In genomic region chr11:101485509-101486028, GRCm38 (mm10) we compare ENCODE assay signal across 10 mouse cellular contexts. TPM values are rescaled to one million over a fixed set of nuclear protein-coding genes. Genes with fewer than 3 reads are reported as not detected.
A peak's percentile ranks its signal among the peaks of the same experiment; 100 is the strongest.
DNase-seq lines count a peak whose midpoint lies in the region; ATAC-seq lines count a peak whose summit lies in the region.
"Had no signal": no experiment of that assay in that cellular context is flagged by ENCODE, and none has a peak within 500 bp of the region (broad histone marks: within the 10 kb centered on the region; RNA-seq: fewer than 3 reads in every experiment).

No protein-coding gene starts in this region.

- WGBS in neural tube, embryonic 11.5 days: 69% methylated on average over 6 of the region's 6 CpGs
- 50% methylated on average over 6 of the region's 6 CpGs for WGBS in embryonic facial prominence, embryonic 13.5 days
- 53% methylated on average over 6 of the region's 6 CpGs for WGBS in neural tube, embryonic 13.5 days
- 58% methylated on average over 6 of the region's 6 CpGs for WGBS in kidney, embryonic 16.5 days

- no peak overlapping the region for H3K4me2 ChIP-seq in neural tube, embryonic 11.5 days (ENCODE audit: low read depth)
- H3K4me2 ChIP-seq in embryonic facial prominence, embryonic 13.5 days: no peak overlapping the region
- no peak overlapping the region for H3K4me2 ChIP-seq in neural tube, embryonic 13.5 days
- H3K4me2 ChIP-seq in kidney, embryonic 16.5 days (replicated peaks; ENCODE audit: low read depth, low read length): no peak overlapping the region
- H3K4me2 ChIP-seq: kidney, embryonic 15.5 days had no signal

- no peak overlapping the region for H3K4me3 ChIP-seq in neural tube, embryonic 11.5 days (ENCODE audit: low read depth, low read length)
- H3K4me3 ChIP-seq in embryonic facial prominence, embryonic 13.5 days: no peak overlapping the region
- no peak overlapping the region for H3K4me3 ChIP-seq in neural tube, embryonic 13.5 days
- H3K4me3 ChIP-seq in kidney, embryonic 16.5 days (ENCODE audit: low read length): no peak overlapping the region
- H3K4me3 ChIP-seq: kidney, embryonic 15.5 days had no signal

- H3K9ac ChIP-seq in neural tube, embryonic 11.5 days (ENCODE audit: low read length): no peak overlapping the region
- 0 out of 2 replicates have a peak overlapping the region, but pooled peaks have one; percentile 6 for H3K9ac ChIP-seq in embryonic facial prominence, embryonic 13.5 days
- H3K9ac ChIP-seq in neural tube, embryonic 13.5 days: 0 out of 2 replicates have a peak overlapping the region, but pooled peaks have one; percentile 9
- H3K9ac ChIP-seq in kidney, embryonic 16.5 days (replicated peaks; ENCODE audit: low read length): no peak overlapping the region
- H3K9ac ChIP-seq: kidney, embryonic 15.5 days had no signal

- no peaks in the 10 kb centered on the region for H3K36me3 ChIP-seq in neural tube, embryonic 11.5 days (ENCODE audit: control insufficient read depth, insufficient read depth, low read length)
- H3K36me3 ChIP-seq in embryonic facial prominence, embryonic 13.5 days: peaks cover 30% of the 10 kb centered on the region
- H3K36me3 ChIP-seq in neural tube, embryonic 13.5 days: no peaks in the 10 kb centered on the region
- peaks cover 6% of the 10 kb centered on the region; the same call in 1 of the 2 replicates for H3K36me3 ChIP-seq in kidney, embryonic 16.5 days (ENCODE audit: insufficient read depth, low read length)

- H3K9me3 ChIP-seq in neural tube, embryonic 11.5 days (ENCODE audit: control insufficient read depth, low read length): no peaks in the 10 kb centered on the region
- H3K9me3 ChIP-seq in embryonic facial prominence, embryonic 13.5 days: no peaks in the 10 kb centered on the region
- H3K9me3 ChIP-seq in neural tube, embryonic 13.5 days: no peaks in the 10 kb centered on the region
- H3K9me3 ChIP-seq in kidney, embryonic 16.5 days (ENCODE audit: low read length): no peaks in the 10 kb centered on the region
- H3K9me3 ChIP-seq: kidney, embryonic 15.5 days had no signal

- H3K27ac ChIP-seq in neural tube, embryonic 11.5 days (ENCODE audit: low read depth, low read length): 0 out of 2 replicates have a peak overlapping the region, but pooled peaks have one; percentile 29
- no peak overlapping the region for H3K27ac ChIP-seq in embryonic facial prominence, embryonic 13.5 days
- H3K27ac ChIP-seq in neural tube, embryonic 13.5 days (replicated peaks): peak overlapping the region; percentile 67
- no peak overlapping the region for H3K27ac ChIP-seq in kidney, embryonic 16.5 days (ENCODE audit: low read length)
- H3K27ac ChIP-seq: kidney, embryonic 15.5 days had no signal

- no peak for ATAC-seq in neural tube, embryonic 11.5 days (ENCODE audit: insufficient read depth, low FRiP score, low TSS enrichment)
- ATAC-seq in embryonic facial prominence, embryonic 13.5 days (ENCODE audit: insufficient number of reproducible peaks, insufficient read depth, low FRiP score, low TSS enrichment, low read depth): no peak
- ATAC-seq in neural tube, embryonic 13.5 days (ENCODE audit: low read depth): no peak
- ATAC-seq in kidney, embryonic 16.5 days (ENCODE audit: low FRiP score, low TSS enrichment): no peak

- no peaks in the 10 kb centered on the region for H3K27me3 ChIP-seq in neural tube, embryonic 11.5 days (ENCODE audit: control insufficient read depth, insufficient read depth, low read length)
- no peaks in the 10 kb centered on the region for H3K27me3 ChIP-seq in embryonic facial prominence, embryonic 13.5 days
- no peaks in the 10 kb centered on the region for H3K27me3 ChIP-seq in neural tube, embryonic 13.5 days
- no peaks in the 10 kb centered on the region for H3K27me3 ChIP-seq in kidney, embryonic 16.5 days (ENCODE audit: insufficient read depth, low read length)
- H3K27me3 ChIP-seq: kidney, embryonic 15.5 days had no signal

- H3K4me1 ChIP-seq in neural tube, embryonic 11.5 days (ENCODE audit: control insufficient read depth, insufficient read depth, low read length): 0 out of 2 replicates have a peak, but pooled peaks cover 2% of the 10 kb centered on the region
- no peaks in the 10 kb centered on the region for H3K4me1 ChIP-seq in embryonic facial prominence, embryonic 13.5 days
- peaks cover 12% of the 10 kb centered on the region for H3K4me1 ChIP-seq in neural tube, embryonic 13.5 days (replicated peaks)
- no peaks in the 10 kb centered on the region for H3K4me1 ChIP-seq in kidney, embryonic 16.5 days (ENCODE audit: insufficient read depth, low read length)

- DNase-seq in neural tube, embryonic 11.5 days (ENCODE audit: low spot score): no peak
- no peak for DNase-seq in neural tube, embryonic 10.5 days (ENCODE audit: extremely low spot score, low spot score)
- peak; percentile 74 for DNase-seq in liver
- no peak for DNase-seq in thymus, adult 18-20 months
- no peak for DNase-seq in lung, postnatal 25 days (ENCODE audit: low spot score)
- DNase-seq: embryo, embryonic 11 days had no signal

RNA-seq across cellular contexts. Expression of gene Vat1, which starts 19.5 kb away (rescaled TPM):
- 52.3 and 55.8 TPM in 2 replicates for polyA plus RNA-seq in neural tube, embryonic 11.5 days (2014; fragmentation: Nextera tagmentation; extraction: Ambion mirVana)
- 34.2 and 37.5 TPM in 2 replicates for polyA plus RNA-seq in embryonic facial prominence, embryonic 13.5 days (2015; fragmentation: Nextera tagmentation; extraction: Ambion mirVana)
- 72.6 and 75.8 TPM in 2 replicates for polyA plus RNA-seq in neural tube, embryonic 13.5 days (2015; fragmentation: Nextera tagmentation; extraction: Ambion mirVana)
- polyA plus RNA-seq in kidney, embryonic 16.5 days (2015; fragmentation: Nextera tagmentation; extraction: Ambion mirVana): 36.5 and 39.3 TPM in 2 replicates

RNA-seq across cellular contexts. Expression of gene Rnd2, which starts 20.8 kb away (rescaled TPM):
- polyA plus RNA-seq in neural tube, embryonic 11.5 days (2014; fragmentation: Nextera tagmentation; extraction: Ambion mirVana): 43.9 and 49.0 TPM in 2 replicates
- polyA plus RNA-seq in embryonic facial prominence, embryonic 13.5 days (2015; fragmentation: Nextera tagmentation; extraction: Ambion mirVana): 14.0 and 16.8 TPM in 2 replicates
- polyA plus RNA-seq in neural tube, embryonic 13.5 days (2015; fragmentation: Nextera tagmentation; extraction: Ambion mirVana): 80.5 and 83.0 TPM in 2 replicates
- polyA plus RNA-seq in kidney, embryonic 16.5 days (2015; fragmentation: Nextera tagmentation; extraction: Ambion mirVana): 10.9 and 11.3 TPM in 2 replicates

RNA-seq across cellular contexts. Expression of gene Ifi35, which starts 37.4 kb away (rescaled TPM):
- polyA plus RNA-seq in neural tube, embryonic 11.5 days (2014; fragmentation: Nextera tagmentation; extraction: Ambion mirVana): 2.4 and 3.1 TPM in 2 replicates
- 9.1 and 10.9 TPM in 2 replicates for polyA plus RNA-seq in embryonic facial prominence, embryonic 13.5 days (2015; fragmentation: Nextera tagmentation; extraction: Ambion mirVana)
- polyA plus RNA-seq in neural tube, embryonic 13.5 days (2015; fragmentation: Nextera tagmentation; extraction: Ambion mirVana): 3.6 and 3.8 TPM in 2 replicates
- 17.9 and 18.6 TPM in 2 replicates for polyA plus RNA-seq in kidney, embryonic 16.5 days (2015; fragmentation: Nextera tagmentation; extraction: Ambion mirVana)

RNA-seq across cellular contexts. Expression of gene Rpl27, which starts 43.5 kb away (rescaled TPM):
- polyA plus RNA-seq in neural tube, embryonic 11.5 days (2014; fragmentation: Nextera tagmentation; extraction: Ambion mirVana): 389 and 414 TPM in 2 replicates
- polyA plus RNA-seq in embryonic facial prominence, embryonic 13.5 days (2015; fragmentation: Nextera tagmentation; extraction: Ambion mirVana): 342 and 404 TPM in 2 replicates
- 303 and 315 TPM in 2 replicates for polyA plus RNA-seq in neural tube, embryonic 13.5 days (2015; fragmentation: Nextera tagmentation; extraction: Ambion mirVana)
- polyA plus RNA-seq in kidney, embryonic 16.5 days (2015; fragmentation: Nextera tagmentation; extraction: Ambion mirVana): 267 and 290 TPM in 2 replicates

Comparison
In these comparisons a context has a peak if more than half of its experiments do, and no peak if none do; other contexts are left out.
1. H3K9ac ChIP-seq: peak in embryonic facial prominence, embryonic 13.5 days (single experiment) and neural tube, embryonic 13.5 days (single experiment); none in neural tube, embryonic 11.5 days (single experiment) and kidney, embryonic 16.5 days (single experiment).
2. H3K27ac ChIP-seq: peak in neural tube, embryonic 11.5 days (single experiment) and neural tube, embryonic 13.5 days (single experiment); none in embryonic facial prominence, embryonic 13.5 days (single experiment) and kidney, embryonic 16.5 days (single experiment).